Mouse (Mus musculus) embryo, embryonic 9.5 days (tissue): ENCODE measurements around the gene Sergef.
"Not testable (repeated sequence)": the region's sequence is repeated elsewhere in the genome, so short reads cannot be mapped to it uniquely, and the experiment has no call there.

Experiments used
- DNase-seq: peaks from one replicate; pipeline ENCODE4 v3.0.0-alpha.2; 2017; ENCODE audit errors: extremely low spot score

Sergef gene

GRCm38 (mm10) chr7:46639692-46640031 lies at the start of gene Sergef:
Gene Sergef (minus strand): TSS chr7:46639807.
- DNase-seq, result peak; percentile 93

- DNase-seq, result no peak
These were observed 47.2 kb upstream of the Sergef start for GRCm38 (mm10) chr7:46686827-46687226.

- DNase-seq, result no peak
These were observed 41.1 kb upstream of the Sergef start for GRCm38 (mm10) chr7:46680732-46681131.

GRCm38 (mm10) chr7:46679044-46679443 lies 39.4 kb upstream of the Sergef start:
- DNase-seq, result not testable (repeated sequence)

- no peak for DNase-seq
These were observed 38.8 kb upstream of the Sergef start for GRCm38 (mm10) chr7:46678417-46678816.

- no peak for DNase-seq
These were observed 37.3 kb upstream of the Sergef start for GRCm38 (mm10) chr7:46676808-46677360.

GRCm38 (mm10) chr7:46675886-46676285 lies 36.3 kb upstream of the Sergef start:
- DNase-seq, result no peak

- DNase-seq, result no peak
These were observed 35.5 kb upstream of the Sergef start for GRCm38 (mm10) chr7:46675061-46675460.

GRCm38 (mm10) chr7:46672160-46672672 lies 32.6 kb upstream of the Sergef start, which contains the start of gene Tph1:
Gene Tph1 (minus strand): TSS chr7:46672537.
- DNase-seq, result no peak

- DNase-seq, result peak; percentile 57
These were observed 27.6 kb upstream of the Sergef start for GRCm38 (mm10) chr7:46667256-46667655.

- peak; percentile 57 for DNase-seq
These were observed 25.6 kb upstream of the Sergef start for GRCm38 (mm10) chr7:46665236-46665635.

GRCm38 (mm10) chr7:46661591-46662090 lies 22.0 kb upstream of the Sergef start:
- peak; percentile 30 for DNase-seq

- no peak for DNase-seq
These were observed 12.7 kb upstream of the Sergef start for GRCm38 (mm10) chr7:46652279-46652678.

GRCm38 (mm10) chr7:46650231-46650630 lies 10.6 kb upstream of the Sergef start:
- DNase-seq, result not testable (repeated sequence)

GRCm38 (mm10) chr7:46648431-46649140 lies 9.0 kb upstream of the Sergef start:
- DNase-seq, result no peak

- no peak for DNase-seq
These were observed 3.6 kb upstream of the Sergef start for GRCm38 (mm10) chr7:46643172-46643571.

- DNase-seq, result no peak
These were observed 455 bp upstream of the Sergef start for GRCm38 (mm10) chr7:46640062-46640461.

- no peak for DNase-seq
These were observed 517 bp downstream of the Sergef start for GRCm38 (mm10) chr7:46638889-46639691.

- DNase-seq, result no peak
These were observed 11.1 kb downstream of the Sergef start for GRCm38 (mm10) chr7:46628375-46628975.

GRCm38 (mm10) chr7:46623979-46624378 lies 15.6 kb downstream of the Sergef start:
- DNase-seq, result no peak

- no peak for DNase-seq
These were observed 21.0 kb downstream of the Sergef start for GRCm38 (mm10) chr7:46618416-46619110.
